Mouse (Mus musculus): ENCODE measurements at regions not wholly inside any gene's neighbourhood (a gene's known extent, or its start where the extent isn't known, plus 50 kb on each side); places are given as distances from the start of the nearest gene placed in this dataset.

GRCm38 (mm10) chr13:59910179-59911071 is 87.5 kb upstream of the Tut7 start:
- DNase-seq (ENCODE audit: extremely low spot score, low spot score) = no peak
- H3K36me3 ChIP-seq (replicated peaks) = no peaks in the 10 kb centered on the region
- 15% methylated on average over 8 of the region's 8 CpGs for WGBS
- no peaks in the 10 kb centered on the region for H3K27me3 ChIP-seq (ENCODE audit: poor library complexity, severe bottlenecking)
- no peak overlapping the region for H3K4me3 ChIP-seq
- peaks cover 34% of the 10 kb centered on the region for H3K4me1 ChIP-seq
- peaks cover 18% of the 10 kb centered on the region for H3K9me3 ChIP-seq
- peak overlapping the region; percentile 66 for H3K27ac ChIP-seq

- 88% methylated on average over 4 of the region's 4 CpGs for WGBS
- no peak for DNase-seq (ENCODE audit: extremely low spot score, low spot score)
- H3K4me3 ChIP-seq = no peak overlapping the region
- peak overlapping the region; percentile 66; the same call in 1 of the 2 replicates for H3K27ac ChIP-seq
- peaks cover 18% of the 10 kb centered on the region for H3K9me3 ChIP-seq
- H3K4me1 ChIP-seq = peaks cover 41% of the 10 kb centered on the region
- H3K27me3 ChIP-seq (ENCODE audit: poor library complexity, severe bottlenecking) = no peaks in the 10 kb centered on the region
- no peaks in the 10 kb centered on the region for H3K36me3 ChIP-seq (replicated peaks)
Measured at GRCm38 (mm10) chr13:59909400-59909799, 86.5 kb upstream of the Tut7 start.

GRCm38 (mm10) chr13:59908786-59909185 is 85.8 kb upstream of the Tut7 start:
- no peaks in the 10 kb centered on the region for H3K27me3 ChIP-seq (ENCODE audit: poor library complexity, severe bottlenecking)
- H3K36me3 ChIP-seq (replicated peaks) = no peaks in the 10 kb centered on the region
- H3K4me3 ChIP-seq = no peak overlapping the region
- H3K4me1 ChIP-seq = peaks cover 41% of the 10 kb centered on the region
- 89% methylated on average over 4 of the region's 4 CpGs for WGBS
- DNase-seq (ENCODE audit: extremely low spot score, low spot score) = no peak
- H3K9me3 ChIP-seq = peaks cover 18% of the 10 kb centered on the region
- no peak overlapping the region for H3K27ac ChIP-seq

- no peak for DNase-seq (ENCODE audit: extremely low spot score, low spot score)
- no peaks in the 10 kb centered on the region for H3K36me3 ChIP-seq (replicated peaks)
- H3K4me3 ChIP-seq = no peak overlapping the region
- H3K27me3 ChIP-seq (ENCODE audit: poor library complexity, severe bottlenecking) = no peaks in the 10 kb centered on the region
- H3K27ac ChIP-seq = no peak overlapping the region
- peaks cover 33% of the 10 kb centered on the region for H3K4me1 ChIP-seq
- WGBS = 91% methylated on average over 3 of the region's 3 CpGs
- peaks cover 18% of the 10 kb centered on the region for H3K9me3 ChIP-seq
Measured at GRCm38 (mm10) chr13:59905488-59905887, 82.5 kb upstream of the Tut7 start.

- Histone ChIP-seq H3K4me3 (no peak overlapping the region), H3K27ac (no peak overlapping the region), H3K36me3 (replicated peaks) (no peaks in the 10 kb centered on the region), H3K9me3 (peaks cover 18% of the 10 kb centered on the region), H3K4me1 (peaks cover 31% of the 10 kb centered on the region), H3K27me3 (ENCODE audit: poor library complexity, severe bottlenecking) (no peaks in the 10 kb centered on the region)
- 82% methylated on average over 1 of the region's 1 CpGs for WGBS
- DNase-seq (ENCODE audit: extremely low spot score, low spot score) = no peak
Measured at GRCm38 (mm10) chr13:59904415-59904814, 81.5 kb upstream of the Tut7 start.

- Histone ChIP-seq H3K27ac (no peak overlapping the region), H3K9me3 (no peaks in the 10 kb centered on the region), H3K27me3 (ENCODE audit: poor library complexity, severe bottlenecking) (no peaks in the 10 kb centered on the region; the same call in 1 of the 2 replicates), H3K36me3 (replicated peaks) (no peaks in the 10 kb centered on the region), H3K4me3 (no peak overlapping the region), H3K4me1 (peaks cover 25% of the 10 kb centered on the region)
- 67% methylated on average over 7 of the region's 7 CpGs for WGBS
- DNase-seq (ENCODE audit: extremely low spot score, low spot score) = no peak
Measured at GRCm38 (mm10) chr13:59899521-59899920, 76.6 kb upstream of the Tut7 start.

- H3K9me3 ChIP-seq = no peaks in the 10 kb centered on the region
- WGBS = 92% methylated on average over 2 of the region's 2 CpGs
- DNase-seq (ENCODE audit: extremely low spot score, low spot score) = no peak
- no peak overlapping the region for H3K4me3 ChIP-seq
- peaks cover 19% of the 10 kb centered on the region for H3K27me3 ChIP-seq (ENCODE audit: poor library complexity, severe bottlenecking)
- peaks cover 46% of the 10 kb centered on the region for H3K4me1 ChIP-seq
- H3K36me3 ChIP-seq (replicated peaks) = no peaks in the 10 kb centered on the region
- H3K27ac ChIP-seq = no peak overlapping the region
Measured at GRCm38 (mm10) chr13:59895754-59896153, 72.8 kb upstream of the Tut7 start.

GRCm38 (mm10) chr13:59894094-59894493 is 71.1 kb upstream of the Tut7 start:
- Histone ChIP-seq H3K27ac (0 out of 2 replicates have a peak overlapping the region, but pooled peaks have one; percentile 40), H3K27me3 (ENCODE audit: poor library complexity, severe bottlenecking) (peaks cover 22% of the 10 kb centered on the region), H3K36me3 (replicated peaks) (no peaks in the 10 kb centered on the region), H3K4me3 (no peak overlapping the region), H3K4me1 (peaks cover 45% of the 10 kb centered on the region), H3K9me3 (no peaks in the 10 kb centered on the region)
- 82% methylated on average over 5 of the region's 5 CpGs for WGBS
- DNase-seq (ENCODE audit: extremely low spot score, low spot score) = no peak

- WGBS = 75% methylated on average over 8 of the region's 8 CpGs
- H3K9me3 ChIP-seq = no peaks in the 10 kb centered on the region
- DNase-seq (ENCODE audit: extremely low spot score, low spot score) = no peak
Measured at GRCm38 (mm10) chr13:59892961-59893360, 70.0 kb upstream of the Tut7 start.

GRCm38 (mm10) chr13:59892340-59892739 is 69.4 kb upstream of the Tut7 start:
- Histone ChIP-seq H3K27ac (peak overlapping the region; percentile 70), H3K9me3 (no peaks in the 10 kb centered on the region), H3K36me3 (replicated peaks) (no peaks in the 10 kb centered on the region), H3K4me3 (no peak overlapping the region), H3K4me1 (peaks cover 50% of the 10 kb centered on the region), H3K27me3 (ENCODE audit: poor library complexity, severe bottlenecking) (peaks cover 22% of the 10 kb centered on the region)
- 54% methylated on average over 9 of the region's 9 CpGs for whole genome bisulfite sequencing
- DNase-seq (ENCODE audit: extremely low spot score, low spot score) = no peak

More at GRCm38 (mm10) chr13:59892961-59893360, 70.0 kb upstream of the Tut7 start:
- Histone ChIP-seq H3K4me1 (peaks cover 45% of the 10 kb centered on the region), H3K36me3 (replicated peaks) (no peaks in the 10 kb centered on the region), H3K27me3 (ENCODE audit: poor library complexity, severe bottlenecking) (peaks cover 22% of the 10 kb centered on the region), H3K27ac (peak overlapping the region; percentile 70), H3K4me3 (no peak overlapping the region)

- Histone ChIP-seq H3K9me3 (peaks cover 3% of the 10 kb centered on the region; the same call in 1 of the 2 replicates), H3K4me3 (no peak overlapping the region), H3K27me3 (ENCODE audit: poor library complexity, severe bottlenecking) (peaks cover 22% of the 10 kb centered on the region), H3K4me1 (peaks cover 50% of the 10 kb centered on the region), H3K27ac (peak overlapping the region; percentile 70), H3K36me3 (replicated peaks) (no peaks in the 10 kb centered on the region)
- 49% methylated on average over 8 of the region's 8 CpGs for WGBS
- DNase-seq (ENCODE audit: extremely low spot score, low spot score) = no peak
Measured at GRCm38 (mm10) chr13:59891737-59892136, 68.8 kb upstream of the Tut7 start.

- WGBS = 22% methylated on average over 10 of the region's 10 CpGs
- H3K27ac ChIP-seq = peak overlapping the region; percentile 81
- peaks cover 50% of the 10 kb centered on the region for H3K4me1 ChIP-seq
- H3K4me3 ChIP-seq = no peak overlapping the region
- H3K9me3 ChIP-seq = peaks cover 12% of the 10 kb centered on the region; the same call in 1 of the 2 replicates
- peaks cover 22% of the 10 kb centered on the region for H3K27me3 ChIP-seq (ENCODE audit: poor library complexity, severe bottlenecking)
- no peaks in the 10 kb centered on the region; the same call in 1 of the 2 replicates for H3K36me3 ChIP-seq (replicated peaks)
- DNase-seq (ENCODE audit: extremely low spot score, low spot score) = peak; percentile 80
Measured at GRCm38 (mm10) chr13:59889468-59890117, 66.6 kb upstream of the Tut7 start.

All from forebrain, embryonic 10.5 days (tissue).